ENCODE assay signal across 28 mouse cellular contexts in the genomic region with DNA sequence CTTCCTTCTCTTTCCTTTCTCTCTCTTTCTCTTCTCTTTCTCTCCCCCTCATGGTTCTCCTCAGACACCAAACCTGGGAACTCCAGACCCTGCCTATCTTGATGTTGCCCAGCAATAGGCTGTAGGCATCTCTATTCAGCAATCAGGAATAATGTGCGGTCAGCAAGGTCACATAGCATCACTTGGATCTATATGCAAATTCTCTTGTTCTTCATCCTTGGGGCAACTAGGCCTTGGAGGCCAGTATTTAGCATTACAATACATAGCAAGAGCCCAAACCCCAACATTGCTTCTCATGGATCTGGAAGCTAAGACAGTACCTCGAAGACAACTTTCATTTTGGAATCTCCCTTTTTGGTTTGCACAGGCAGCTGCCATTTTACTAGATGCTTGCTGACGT. TPM values are rescaled to one million over a fixed set of nuclear protein-coding genes. Genes with fewer than 3 reads are reported as not detected.
DNase-seq lines count a peak whose midpoint lies in the region; ATAC-seq lines count a peak whose summit lies in the region.
"Had no signal": no experiment of that assay in that cellular context is flagged by ENCODE, and none has a peak within 500 bp of the region (broad histone marks: within the 10 kb centered on the region; RNA-seq: fewer than 3 reads in every experiment).

No protein-coding gene starts in this region.

- H3K36me3 ChIP-seq in hindbrain, embryonic 10.5 days: no peaks in the 10 kb centered on the region
- no peaks in the 10 kb centered on the region for H3K36me3 ChIP-seq in hindbrain, embryonic 14.5 days (replicated peaks; ENCODE audit: control insufficient read depth, insufficient read depth)
- H3K36me3 ChIP-seq: embryonic facial prominence, embryonic 13.5 days; embryonic facial prominence, embryonic 15.5 days; forebrain, embryonic 15.5 days; G1E had no signal

- no peaks in the 10 kb centered on the region for H3K9me3 ChIP-seq in hindbrain, embryonic 10.5 days
- H3K9me3 ChIP-seq in hindbrain, embryonic 14.5 days (ENCODE audit: control insufficient read depth, low read length): no peaks in the 10 kb centered on the region
- H3K9me3 ChIP-seq: embryonic facial prominence, embryonic 13.5 days; embryonic facial prominence, embryonic 15.5 days; forebrain, embryonic 13.5 days; forebrain, embryonic 15.5 days; G1E had no signal

- no peak overlapping the region for H3K4me3 ChIP-seq in hindbrain, embryonic 10.5 days
- H3K4me3 ChIP-seq in hindbrain, embryonic 14.5 days (replicated peaks; ENCODE audit: low read length): no peak overlapping the region
- H3K4me3 ChIP-seq: embryonic facial prominence, embryonic 13.5 days; embryonic facial prominence, embryonic 15.5 days; forebrain, embryonic 13.5 days; forebrain, embryonic 15.5 days had no signal

- H3K4me1 ChIP-seq in hindbrain, embryonic 10.5 days (replicated peaks): 0 out of 2 replicates have a peak, but pooled peaks cover 3% of the 10 kb centered on the region
- no peaks in the 10 kb centered on the region for H3K4me1 ChIP-seq in hindbrain, embryonic 14.5 days (replicated peaks; ENCODE audit: control insufficient read depth, insufficient read depth, low read length)
- H3K4me1 ChIP-seq: embryonic facial prominence, embryonic 13.5 days; embryonic facial prominence, embryonic 15.5 days; forebrain, embryonic 13.5 days; forebrain, embryonic 15.5 days had no signal

- no peak overlapping the region for H3K9ac ChIP-seq in hindbrain, embryonic 14.5 days
- H3K9ac ChIP-seq: embryonic facial prominence, embryonic 13.5 days; embryonic facial prominence, embryonic 15.5 days; forebrain, embryonic 13.5 days; forebrain, embryonic 15.5 days; forebrain, postnatal 0 days had no signal

- no peak overlapping the region for H3K27ac ChIP-seq in hindbrain, embryonic 10.5 days
- H3K27ac ChIP-seq in hindbrain, embryonic 14.5 days: no peak overlapping the region
- H3K27ac ChIP-seq: embryonic facial prominence, embryonic 13.5 days; embryonic facial prominence, embryonic 15.5 days; forebrain, embryonic 13.5 days; forebrain, embryonic 15.5 days had no signal

- WGBS in hindbrain, embryonic 10.5 days: 76% methylated on average over 3 of the region's 3 CpGs
- 68% methylated on average over 3 of the region's 3 CpGs for WGBS in hindbrain, embryonic 14.5 days

- ATAC-seq in hindbrain, embryonic 14.5 days (ENCODE audit: low FRiP score): no peak
- ATAC-seq in erythroblast, adult 5-6 weeks (replicated peaks; ENCODE audit: low FRiP score, poor library complexity, severe bottlenecking): no peak
- ATAC-seq: forebrain, embryonic 13.5 days; forebrain, embryonic 15.5 days; forebrain, postnatal 0 days; Patski had no signal

- H3K27me3 ChIP-seq in hindbrain, embryonic 10.5 days (ENCODE audit: insufficient read depth, poor library complexity, severe bottlenecking): no peaks in the 10 kb centered on the region
- no peaks in the 10 kb centered on the region for H3K27me3 ChIP-seq in hindbrain, embryonic 14.5 days (ENCODE audit: control insufficient read depth, insufficient read depth, low read length)
- H3K27me3 ChIP-seq: embryonic facial prominence, embryonic 13.5 days; embryonic facial prominence, embryonic 15.5 days; forebrain, embryonic 13.5 days; forebrain, embryonic 15.5 days; Patski had no signal

- peak; percentile 5 for DNase-seq in hindbrain, embryonic 10.5 days (ENCODE audit: low spot score)
- no peak for DNase-seq in hindbrain, embryonic 14.5 days (ENCODE audit: low spot score)
- DNase-seq in R1 (ENCODE audit: low read depth, low spot score): peak; percentile 70
- DNase-seq in layer of hippocampus, adult 11-12 months (ENCODE audit: low spot score): no peak
- DNase-seq: adrenal gland, adult 2 months; adrenal gland, postnatal 10 days; adrenal gland, postnatal 25 days; cerebellum, adult 11 months; cerebellum, adult 18-20 months; cerebellum, adult 8-10 months; cerebellum, adult 9-11 months; cerebellum, postnatal 14 days; cerebellum, postnatal 36 days; embryo, embryonic 11 days; forebrain, postnatal 0 days had no signal

- no peak overlapping the region for H3K4me2 ChIP-seq in hindbrain, embryonic 14.5 days (replicated peaks)
- H3K4me2 ChIP-seq: embryonic facial prominence, embryonic 13.5 days; embryonic facial prominence, embryonic 15.5 days; forebrain, embryonic 13.5 days; forebrain, embryonic 15.5 days had no signal

RNA-seq across cellular contexts. Expression of a gene that starts 19.9 kb away (rescaled TPM):
- polyA plus RNA-seq in hindbrain, embryonic 10.5 days (2016; fragmentation: Nextera tagmentation; extraction: Ambion mirVana): not detected in 2 replicates
- not detected in 2 replicates for polyA plus RNA-seq in hindbrain, embryonic 14.5 days (2014; fragmentation: Nextera tagmentation; extraction: Ambion mirVana)
- total RNA-seq in erythroblast, adult 5-6 weeks (2015; ENCODE audit: low replicate concordance): not detected in 2 replicates
- total RNA-seq in erythroblast, adult 5-6 weeks (2017; ENCODE audit: low replicate concordance): not detected in 2 replicates
- total RNA-seq: adrenal gland, adult 2 months; adrenal gland, postnatal 10 days; adrenal gland, postnatal 25 days; adrenal gland, postnatal 4 days; common myeloid progenitor, adult 5-6 weeks; forebrain, postnatal 0 days; G1E had no signal
- polyA plus RNA-seq: adrenal gland, adult 2 months; brain, embryonic 14.5 days; C2C12; embryonic facial prominence, embryonic 11.5 days; embryonic facial prominence, embryonic 13.5 days; embryonic facial prominence, embryonic 15.5 days; forebrain, embryonic 11.5 days; forebrain, embryonic 13.5 days; forebrain, embryonic 15.5 days; forebrain, postnatal 0 days; G1E; Patski had no signal

RNA-seq across cellular contexts. Expression of a gene that starts 44.0 kb away (rescaled TPM):
- not detected in 2 replicates for polyA plus RNA-seq in hindbrain, embryonic 10.5 days (2016; fragmentation: Nextera tagmentation; extraction: Ambion mirVana)
- not detected in 2 replicates for polyA plus RNA-seq in hindbrain, embryonic 14.5 days (2014; fragmentation: Nextera tagmentation; extraction: Ambion mirVana)
- not detected in 2 replicates for total RNA-seq in erythroblast, adult 5-6 weeks (2015; ENCODE audit: low replicate concordance)
- not detected in 2 replicates for total RNA-seq in erythroblast, adult 5-6 weeks (2017; ENCODE audit: low replicate concordance)
- total RNA-seq: adrenal gland, adult 2 months; adrenal gland, postnatal 10 days; adrenal gland, postnatal 25 days; adrenal gland, postnatal 4 days; common myeloid progenitor, adult 5-6 weeks; forebrain, postnatal 0 days; G1E had no signal
- polyA plus RNA-seq: adrenal gland, adult 2 months; brain, embryonic 14.5 days; C2C12; embryonic facial prominence, embryonic 11.5 days; embryonic facial prominence, embryonic 13.5 days; embryonic facial prominence, embryonic 15.5 days; forebrain, embryonic 11.5 days; forebrain, embryonic 13.5 days; forebrain, embryonic 15.5 days; forebrain, postnatal 0 days; G1E; Patski had no signal

Comparison
In these comparisons a context has a peak if more than half of its experiments do, and no peak if none do; other contexts are left out.
1. DNase-seq: peak in hindbrain, embryonic 10.5 days (single experiment) and R1 (single experiment); none in hindbrain, embryonic 14.5 days (single experiment) and layer of hippocampus, adult 11-12 months (single experiment).